Mouse (Mus musculus) heart, postnatal 0 days (tissue): ENCODE measurements around the gene Ccdc3.

Experiments
- CTCF ChIP-seq: IDR thresholded peaks from 2 replicates; pipeline ENCODE4 v1.5.1; 2016; ENCODE audit warnings: antibody characterized with exemption, control low read depth, low read depth
- EP300 ChIP-seq: IDR thresholded peaks from 2 replicates; pipeline ENCODE4 v1.6.1; 2016; ENCODE audit warnings: antibody characterized with exemption, low read depth

DNA sequence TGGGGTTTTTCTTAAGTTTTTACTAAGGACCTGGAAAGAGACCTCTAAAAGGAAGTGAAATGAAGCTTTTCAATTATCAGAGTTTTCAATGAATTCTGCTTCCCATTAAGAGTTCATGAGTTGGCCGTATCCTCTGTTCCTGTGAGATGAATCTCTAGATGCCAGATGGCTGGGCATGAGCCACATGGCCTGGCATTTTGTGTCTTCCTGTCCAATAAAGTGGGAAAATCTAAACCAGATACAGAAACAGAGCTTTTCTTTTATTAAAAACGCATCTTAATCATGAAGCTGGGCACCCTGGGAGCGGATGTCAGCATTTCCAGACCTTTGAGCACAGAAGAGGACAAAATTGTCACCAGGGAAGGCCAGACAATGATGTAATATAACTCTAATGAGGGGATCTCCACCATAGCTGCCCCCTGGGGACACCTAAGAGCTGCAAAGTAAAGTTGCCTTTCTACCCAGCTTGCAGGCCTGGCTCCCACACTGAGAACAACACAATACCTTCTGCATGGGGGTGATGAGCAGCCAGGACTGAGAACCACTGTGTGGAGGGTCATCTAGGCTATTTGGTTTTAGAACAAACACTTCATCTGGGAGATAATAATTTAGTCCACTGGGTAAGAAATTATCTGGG, 99.4 kb downstream of the Ccdc3 start:
- TF ChIP-seq EP300 = no peak
- no peak for TF ChIP-seq CTCF
